Mouse (Mus musculus): ENCODE results near the gene Exoc7.

Exoc7 gene

GRCm38 (mm10) chr11:116274045-116274666 lies 32.9 kb downstream of the Exoc7 start, which contains the start of gene Srp68:
Srp68 (minus strand) TSS chr11:116274217.
- peak; percentile 96 for DNase-seq

GRCm38 (mm10) chr11:116273469-116274044 lies 33.5 kb downstream of the Exoc7 start:
- no peak for DNase-seq

- no peak for DNase-seq
Measured at GRCm38 (mm10) chr11:116272589-116273468, 34.2 kb downstream of the Exoc7 start.

GRCm38 (mm10) chr11:116269560-116269959 lies 37.5 kb downstream of the Exoc7 start:
- no peak for DNase-seq

- DNase-seq = no peak
Measured at GRCm38 (mm10) chr11:116268313-116268712, 38.7 kb downstream of the Exoc7 start.

GRCm38 (mm10) chr11:116267637-116268036 lies 39.4 kb downstream of the Exoc7 start:
- DNase-seq = no peak

GRCm38 (mm10) chr11:116265850-116266249 lies 41.2 kb downstream of the Exoc7 start:
- DNase-seq = no peak

GRCm38 (mm10) chr11:116265352-116265751 lies 41.7 kb downstream of the Exoc7 start:
- DNase-seq = no peak

GRCm38 (mm10) chr11:116260259-116260658 lies 46.8 kb downstream of the Exoc7 start:
- no peak for DNase-seq

GRCm38 (mm10) chr11:116259461-116259860 lies 47.6 kb downstream of the Exoc7 start:
- no peak for DNase-seq

GRCm38 (mm10) chr11:116255982-116256675 lies 50.9 kb downstream of the Exoc7 start:
- peak; percentile 43 for DNase-seq

- DNase-seq = no peak
Measured at GRCm38 (mm10) chr11:116255090-116255981, 51.7 kb downstream of the Exoc7 start.

GRCm38 (mm10) chr11:116254627-116255026 lies 52.4 kb downstream of the Exoc7 start:
- DNase-seq = peak; percentile 76

- peak; percentile 55 for DNase-seq
Measured at GRCm38 (mm10) chr11:116253076-116253600, 53.9 kb downstream of the Exoc7 start.

GRCm38 (mm10) chr11:116250898-116251297 lies 56.1 kb downstream of the Exoc7 start:
- DNase-seq = no peak

- DNase-seq = peak; percentile 57
Measured at GRCm38 (mm10) chr11:116247502-116248222, 59.4 kb downstream of the Exoc7 start.

- peak; percentile 44 for DNase-seq
Measured at GRCm38 (mm10) chr11:116245616-116246015, 61.4 kb downstream of the Exoc7 start.

GRCm38 (mm10) chr11:116244580-116244979 lies 62.5 kb downstream of the Exoc7 start:
- peak; percentile 43 for DNase-seq

- peak; percentile 59 for DNase-seq
Measured at GRCm38 (mm10) chr11:116241744-116242235, 65.2 kb downstream of the Exoc7 start.

GRCm38 (mm10) chr11:116239797-116240196 lies 67.2 kb downstream of the Exoc7 start:
- DNase-seq = peak; percentile 38
